Mouse (Mus musculus): ENCODE data around the gene Dnaaf5. TPM values are rescaled to one million over a fixed set of nuclear protein-coding genes. Genes with fewer than 3 reads are reported as not detected.
A peak's percentile ranks its signal among the peaks of the same experiment; 100 is the strongest.

Gene Dnaaf5
- polyA plus RNA-seq, 1 experiment from 2014 or later = 7.9 TPM

- no peak for DNase-seq (ENCODE audit: low spot score)
- WGBS = 54% methylated on average over 1 of the region's 1 CpGs
- H3K27ac ChIP-seq (ENCODE audit: low read depth) = no peak overlapping the region
- no peaks in the 10 kb centered on the region for H3K9me3 ChIP-seq (ENCODE audit: control insufficient read depth, low read length)
- no peak overlapping the region for H3K9ac ChIP-seq (ENCODE audit: low read length)
- no peak for ATAC-seq (replicated peaks; ENCODE audit: low FRiP score, low TSS enrichment, low read depth)
- H3K4me3 ChIP-seq (ENCODE audit: low read depth, low read length) = no peak overlapping the region
- H3K36me3 ChIP-seq (ENCODE audit: control insufficient read depth, insufficient read depth, low read length) = no peaks in the 10 kb centered on the region
- peaks cover 7% of the 10 kb centered on the region for H3K4me1 ChIP-seq (replicated peaks; ENCODE audit: control insufficient read depth, insufficient read depth, low read length)
- no peak overlapping the region for H3K4me2 ChIP-seq (ENCODE audit: low read length)
- H3K27me3 ChIP-seq (replicated peaks; ENCODE audit: control insufficient read depth, insufficient read depth, low read length) = no peaks in the 10 kb centered on the region
Observed at GRCm38 (mm10) chr5:139136341-139136740, 13.7 kb upstream of the Dnaaf5 start.

GRCm38 (mm10) chr5:139137176-139137575 is 12.8 kb upstream of the Dnaaf5 start:
- no peaks in the 10 kb centered on the region for H3K9me3 ChIP-seq (ENCODE audit: control insufficient read depth, low read length)
- DNase-seq (ENCODE audit: low spot score) (no peak), ATAC-seq (replicated peaks; ENCODE audit: low FRiP score, low TSS enrichment, low read depth) (no peak)
- H3K9ac ChIP-seq (ENCODE audit: low read length) = no peak overlapping the region
- no peaks in the 10 kb centered on the region for H3K36me3 ChIP-seq (ENCODE audit: control insufficient read depth, insufficient read depth, low read length)
- no peaks in the 10 kb centered on the region for H3K27me3 ChIP-seq (replicated peaks; ENCODE audit: control insufficient read depth, insufficient read depth, low read length)
- no peak overlapping the region for H3K4me2 ChIP-seq (ENCODE audit: low read length)
- no peak overlapping the region for H3K4me3 ChIP-seq (ENCODE audit: low read depth, low read length)
- no peak overlapping the region for H3K27ac ChIP-seq (ENCODE audit: low read depth)
- 88% methylated on average over 6 of the region's 6 CpGs for WGBS
- H3K4me1 ChIP-seq (replicated peaks; ENCODE audit: control insufficient read depth, insufficient read depth, low read length) = peaks cover 7% of the 10 kb centered on the region

GRCm38 (mm10) chr5:139138261-139138925 is 11.6 kb upstream of the Dnaaf5 start:
- no peaks in the 10 kb centered on the region for H3K36me3 ChIP-seq (ENCODE audit: control insufficient read depth, insufficient read depth, low read length)
- no peak overlapping the region for H3K9ac ChIP-seq (ENCODE audit: low read length)
- H3K4me1 ChIP-seq (replicated peaks; ENCODE audit: control insufficient read depth, insufficient read depth, low read length) = peaks cover 7% of the 10 kb centered on the region
- H3K9me3 ChIP-seq (ENCODE audit: control insufficient read depth, low read length) = no peaks in the 10 kb centered on the region
- no peak overlapping the region for H3K4me2 ChIP-seq (ENCODE audit: low read length)
- whole genome bisulfite sequencing = 56% methylated on average over 12 of the region's 12 CpGs
- no peaks in the 10 kb centered on the region for H3K27me3 ChIP-seq (replicated peaks; ENCODE audit: control insufficient read depth, insufficient read depth, low read length)
- H3K27ac ChIP-seq (ENCODE audit: low read depth) = no peak overlapping the region; the same call in 1 of the 2 replicates
- no peak for DNase-seq (ENCODE audit: low spot score)
- H3K4me3 ChIP-seq (ENCODE audit: low read depth, low read length) = no peak overlapping the region
- peak; percentile 10; the same call in 1 of the 2 replicates for ATAC-seq (replicated peaks; ENCODE audit: low FRiP score, low TSS enrichment, low read depth)

GRCm38 (mm10) chr5:139138926-139139472 is 11.0 kb upstream of the Dnaaf5 start:
- Histone ChIP-seq H3K4me3 (ENCODE audit: low read depth, low read length) (no peak overlapping the region), H3K9ac (ENCODE audit: low read length) (no peak overlapping the region), H3K9me3 (ENCODE audit: control insufficient read depth, low read length) (no peaks in the 10 kb centered on the region), H3K27me3 (replicated peaks; ENCODE audit: control insufficient read depth, insufficient read depth, low read length) (no peaks in the 10 kb centered on the region), H3K27ac (ENCODE audit: low read depth) (no peak overlapping the region; the same call in 1 of the 2 replicates), H3K36me3 (ENCODE audit: control insufficient read depth, insufficient read depth, low read length) (no peaks in the 10 kb centered on the region), H3K4me2 (ENCODE audit: low read length) (no peak overlapping the region), H3K4me1 (replicated peaks; ENCODE audit: control insufficient read depth, insufficient read depth, low read length) (peaks cover 7% of the 10 kb centered on the region)
- WGBS = 65% methylated on average over 8 of the region's 8 CpGs
- ATAC-seq (replicated peaks; ENCODE audit: low FRiP score, low TSS enrichment, low read depth) (peak; percentile 59), DNase-seq (ENCODE audit: low spot score) (peak; percentile 62)

GRCm38 (mm10) chr5:139140589-139140988 is 9.4 kb upstream of the Dnaaf5 start:
- ATAC-seq (replicated peaks; ENCODE audit: low FRiP score, low TSS enrichment, low read depth) (no peak), DNase-seq (ENCODE audit: low spot score) (no peak)
- 77% methylated on average over 9 of the region's 9 CpGs for whole genome bisulfite sequencing
- Histone ChIP-seq H3K27ac (ENCODE audit: low read depth) (no peak overlapping the region), H3K27me3 (replicated peaks; ENCODE audit: control insufficient read depth, insufficient read depth, low read length) (no peaks in the 10 kb centered on the region), H3K9me3 (ENCODE audit: control insufficient read depth, low read length) (no peaks in the 10 kb centered on the region), H3K4me1 (replicated peaks; ENCODE audit: control insufficient read depth, insufficient read depth, low read length) (peaks cover 7% of the 10 kb centered on the region), H3K4me2 (ENCODE audit: low read length) (no peak overlapping the region), H3K9ac (ENCODE audit: low read length) (no peak overlapping the region), H3K4me3 (ENCODE audit: low read depth, low read length) (no peak overlapping the region), H3K36me3 (ENCODE audit: control insufficient read depth, insufficient read depth, low read length) (no peaks in the 10 kb centered on the region)

- H3K9me3 ChIP-seq (ENCODE audit: control insufficient read depth, low read length) = no peaks in the 10 kb centered on the region
- H3K27ac ChIP-seq (ENCODE audit: low read depth) = no peak overlapping the region
- no peak for ATAC-seq (replicated peaks; ENCODE audit: low FRiP score, low TSS enrichment, low read depth)
- no peaks in the 10 kb centered on the region for H3K36me3 ChIP-seq (ENCODE audit: control insufficient read depth, insufficient read depth, low read length)
- H3K4me1 ChIP-seq (replicated peaks; ENCODE audit: control insufficient read depth, insufficient read depth, low read length) = peaks cover 7% of the 10 kb centered on the region
- H3K27me3 ChIP-seq (replicated peaks; ENCODE audit: control insufficient read depth, insufficient read depth, low read length) = no peaks in the 10 kb centered on the region
- no peak for DNase-seq (ENCODE audit: low spot score)
- no peak overlapping the region for H3K9ac ChIP-seq (ENCODE audit: low read length)
- H3K4me2 ChIP-seq (ENCODE audit: low read length) = no peak overlapping the region
- WGBS = 59% methylated on average over 5 of the region's 5 CpGs
- no peak overlapping the region for H3K4me3 ChIP-seq (ENCODE audit: low read depth, low read length)
Observed at GRCm38 (mm10) chr5:139141326-139141725, 8.7 kb upstream of the Dnaaf5 start.

- DNase-seq (ENCODE audit: low spot score) = no peak
- Histone ChIP-seq H3K4me2 (ENCODE audit: low read length) (no peak overlapping the region), H3K9me3 (ENCODE audit: control insufficient read depth, low read length) (no peaks in the 10 kb centered on the region), H3K9ac (ENCODE audit: low read length) (no peak overlapping the region), H3K4me3 (ENCODE audit: low read depth, low read length) (no peak overlapping the region), H3K27ac (ENCODE audit: low read depth) (no peak overlapping the region), H3K36me3 (ENCODE audit: control insufficient read depth, insufficient read depth, low read length) (no peaks in the 10 kb centered on the region), H3K4me1 (replicated peaks; ENCODE audit: control insufficient read depth, insufficient read depth, low read length) (peaks cover 2% of the 10 kb centered on the region), H3K27me3 (replicated peaks; ENCODE audit: control insufficient read depth, insufficient read depth, low read length) (no peaks in the 10 kb centered on the region)
- 80% methylated on average over 3 of the region's 3 CpGs for WGBS
- ATAC-seq (replicated peaks; ENCODE audit: low FRiP score, low TSS enrichment, low read depth) = no peak
Observed at GRCm38 (mm10) chr5:139143890-139144289, 6.1 kb upstream of the Dnaaf5 start.

- no peak overlapping the region for H3K9ac ChIP-seq (ENCODE audit: low read length)
- DNase-seq (ENCODE audit: low spot score) = no peak
- H3K9me3 ChIP-seq (ENCODE audit: control insufficient read depth, low read length) = no peaks in the 10 kb centered on the region
- no peak overlapping the region for H3K4me3 ChIP-seq (ENCODE audit: low read depth, low read length)
- no peak overlapping the region for H3K4me2 ChIP-seq (ENCODE audit: low read length)
- H3K4me1 ChIP-seq (replicated peaks; ENCODE audit: control insufficient read depth, insufficient read depth, low read length) = peaks cover 6% of the 10 kb centered on the region
- WGBS = 88% methylated on average over 4 of the region's 4 CpGs
- no peaks in the 10 kb centered on the region for H3K36me3 ChIP-seq (ENCODE audit: control insufficient read depth, insufficient read depth, low read length)
- no peak overlapping the region for H3K27ac ChIP-seq (ENCODE audit: low read depth)
- no peaks in the 10 kb centered on the region for H3K27me3 ChIP-seq (replicated peaks; ENCODE audit: control insufficient read depth, insufficient read depth, low read length)
- ATAC-seq (replicated peaks; ENCODE audit: low FRiP score, low TSS enrichment, low read depth) = no peak
Observed at GRCm38 (mm10) chr5:139145726-139146125, 4.3 kb upstream of the Dnaaf5 start.
